Mouse (Mus musculus): Measurements from ENCODE around the gene Ddah1.

DNA sequence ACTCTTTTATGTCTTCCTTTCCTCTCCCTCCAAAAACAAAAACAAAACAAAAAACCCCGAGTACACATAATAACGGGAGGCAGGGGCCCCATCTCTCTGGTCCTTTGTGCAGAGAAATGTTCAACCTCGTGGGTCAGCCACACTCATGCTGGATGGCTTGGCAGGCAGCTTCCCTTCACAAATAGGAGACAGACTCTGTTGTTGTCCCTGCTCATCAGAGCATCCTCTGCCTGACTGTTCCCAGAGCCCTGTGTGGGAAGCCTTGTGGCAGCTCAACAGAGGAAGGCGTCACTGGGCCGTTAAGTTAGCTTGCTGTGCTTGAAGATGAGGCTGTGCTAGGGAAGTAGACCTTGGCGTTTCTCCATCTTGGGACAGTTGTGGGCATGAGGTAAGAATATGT lies 58.8 kb downstream of the Ddah1 start:
- TF ChIP-seq CTCF (IDR thresholded peaks at IDR 0.05; ENCODE audit: extremely low read depth, insufficient read depth, insufficient read length, insufficient replicate concordance) (no peak), POLR2A (IDR thresholded peaks at IDR 0.05; ENCODE audit: low read depth, low read length) (no peak)

Data from spleen, adult 2 months (tissue).